Mouse (Mus musculus): ENCODE measurements at regions not wholly inside any gene's neighbourhood (a gene's known extent, or its start where the extent isn't known, plus 50 kb on each side); places are given as distances from the start of the nearest gene placed in this dataset.
"Not testable (repeated sequence)": the region's sequence is repeated elsewhere in the genome, so short reads cannot be mapped to it uniquely, and the experiment has no call there.

DNA sequence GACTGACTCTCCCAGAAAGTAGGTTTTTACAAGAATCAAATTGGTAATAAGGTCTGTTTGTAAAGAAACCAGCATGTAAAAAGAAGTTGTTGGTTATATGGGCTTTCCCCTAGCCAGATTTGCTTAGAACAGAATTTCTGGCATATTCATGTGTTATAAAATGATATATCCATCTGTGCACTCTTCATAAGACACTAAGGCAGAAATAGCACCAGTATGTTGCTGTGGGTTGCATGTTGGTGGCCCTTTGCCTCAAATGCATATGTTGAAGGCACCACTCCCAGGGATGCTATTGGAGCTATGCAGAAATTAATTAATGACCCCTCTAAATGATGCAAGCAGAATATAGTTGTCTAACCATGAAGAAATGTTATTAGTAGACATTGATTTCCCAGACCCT is 238.2 kb upstream of the Arhgap42 start:
- Histone ChIP-seq H3K27me3 (replicated peaks) (peaks cover 28% of the 10 kb centered on the region), H3K9me3 (replicated peaks) (no peaks in the 10 kb centered on the region), H3K27ac (ENCODE audit: poor library complexity, severe bottlenecking) (no peak overlapping the region), H3K9ac (no peak overlapping the region), H3K4me1 (replicated peaks) (0 out of 2 replicates have a peak, but pooled peaks cover 5% of the 10 kb centered on the region), H3K4me2 (no peak overlapping the region), H3K4me3 (no peak overlapping the region), H3K36me3 (no peaks in the 10 kb centered on the region)
- ATAC-seq (ENCODE audit: insufficient number of reproducible peaks, low FRiP score), result no peak

- ATAC-seq (ENCODE audit: insufficient number of reproducible peaks, low FRiP score), result peak; percentile 55; the same call in 1 of the 2 replicates
- no peaks in the 10 kb centered on the region for H3K9me3 ChIP-seq (replicated peaks)
- H3K4me1 ChIP-seq (replicated peaks), result 0 out of 2 replicates have a peak, but pooled peaks cover 5% of the 10 kb centered on the region
- H3K27me3 ChIP-seq (replicated peaks), result peaks cover 19% of the 10 kb centered on the region
- 38% methylated on average over 8 of the region's 8 CpGs for WGBS
- H3K4me3 ChIP-seq, result no peak overlapping the region
- H3K36me3 ChIP-seq, result no peaks in the 10 kb centered on the region
- no peak overlapping the region for H3K9ac ChIP-seq
- H3K4me2 ChIP-seq, result no peak overlapping the region
- no peak overlapping the region for H3K27ac ChIP-seq (ENCODE audit: poor library complexity, severe bottlenecking)
Measured at GRCm38 (mm10) chr9:9475009-9475744, 236.3 kb upstream of the Arhgap42 start.

DNA sequence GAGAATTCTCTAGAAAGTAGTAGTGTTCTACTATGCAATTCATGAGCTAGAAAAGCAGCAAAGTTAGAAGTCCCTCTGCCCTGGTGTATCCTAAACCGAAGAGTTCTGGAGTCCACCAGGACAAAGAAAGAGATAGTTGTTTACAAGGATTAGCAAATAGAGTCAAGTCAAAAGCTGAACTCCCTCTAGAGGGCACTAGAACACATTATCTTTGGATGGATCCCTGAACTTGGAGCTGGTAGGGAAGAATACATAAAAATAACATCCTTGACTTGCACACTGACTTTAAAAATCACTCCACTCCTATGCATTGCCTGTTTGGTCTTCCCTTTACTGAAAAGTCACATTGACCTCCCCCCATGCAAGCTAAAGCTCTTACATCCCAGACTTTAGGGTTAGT is 205.3 kb upstream of the Arhgap42 start:
- Histone ChIP-seq H3K36me3 (no peaks in the 10 kb centered on the region), H3K27me3 (replicated peaks) (no peaks in the 10 kb centered on the region), H3K4me3 (no peak overlapping the region), H3K27ac (ENCODE audit: poor library complexity, severe bottlenecking) (no peak overlapping the region), H3K9me3 (replicated peaks) (peaks cover 5% of the 10 kb centered on the region), H3K4me2 (no peak overlapping the region), H3K9ac (no peak overlapping the region), H3K4me1 (replicated peaks) (no peaks in the 10 kb centered on the region)
- 87% methylated on average over 1 of the region's 1 CpGs for WGBS
- ATAC-seq (ENCODE audit: insufficient number of reproducible peaks, low FRiP score), result no peak

DNA sequence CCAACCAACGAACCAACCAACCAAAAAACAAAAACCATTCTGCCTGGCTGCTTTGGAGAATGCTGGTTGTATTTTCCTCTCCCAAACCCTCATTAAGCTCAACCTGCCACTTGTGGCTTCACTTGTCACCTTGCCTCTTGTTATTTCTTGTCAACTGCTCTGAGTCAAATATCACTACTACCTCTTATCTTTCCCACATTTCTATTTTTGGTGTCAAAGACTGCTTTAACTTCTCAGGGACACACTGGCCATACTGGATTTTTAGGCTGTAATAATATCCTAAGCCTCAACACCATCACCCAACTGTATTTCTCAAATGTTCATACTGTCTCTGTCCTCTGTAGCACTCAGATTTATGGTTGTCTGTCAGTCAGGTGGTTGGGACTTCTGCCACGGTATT is 181.4 kb upstream of the Arhgap42 start:
- H3K9ac ChIP-seq, result no peak overlapping the region
- no peaks in the 10 kb centered on the region for H3K27me3 ChIP-seq (replicated peaks)
- no peak overlapping the region for H3K4me3 ChIP-seq
- no peaks in the 10 kb centered on the region for H3K4me1 ChIP-seq (replicated peaks)
- WGBS, result 49% methylated on average over 2 of the region's 2 CpGs
- H3K27ac ChIP-seq (ENCODE audit: poor library complexity, severe bottlenecking), result peak overlapping the region; percentile 54; the same call in 1 of the 2 replicates
- H3K9me3 ChIP-seq (replicated peaks), result 0 out of 2 replicates have a peak, but pooled peaks cover 5% of the 10 kb centered on the region
- peak; percentile 29; the same call in 1 of the 2 replicates for ATAC-seq (ENCODE audit: insufficient number of reproducible peaks, low FRiP score)
- H3K4me2 ChIP-seq, result no peak overlapping the region
- H3K36me3 ChIP-seq, result no peaks in the 10 kb centered on the region

GRCm38 (mm10) chr9:9412460-9413181 is 173.7 kb upstream of the Arhgap42 start:
- 42% methylated on average over 3 of the region's 3 CpGs for WGBS
- H3K4me3 ChIP-seq, result no peak overlapping the region
- H3K27ac ChIP-seq (ENCODE audit: poor library complexity, severe bottlenecking), result no peak overlapping the region; the same call in 1 of the 2 replicates
- no peak overlapping the region for H3K4me2 ChIP-seq
- no peaks in the 10 kb centered on the region for H3K27me3 ChIP-seq (replicated peaks)
- ATAC-seq (ENCODE audit: insufficient number of reproducible peaks, low FRiP score), result peak; percentile 67; the same call in 1 of the 2 replicates
- H3K4me1 ChIP-seq (replicated peaks), result peaks cover 5% of the 10 kb centered on the region; the same call in 1 of the 2 replicates
- no peak overlapping the region for H3K9ac ChIP-seq
- H3K36me3 ChIP-seq, result no peaks in the 10 kb centered on the region
- no peaks in the 10 kb centered on the region for H3K9me3 ChIP-seq (replicated peaks)

DNA sequence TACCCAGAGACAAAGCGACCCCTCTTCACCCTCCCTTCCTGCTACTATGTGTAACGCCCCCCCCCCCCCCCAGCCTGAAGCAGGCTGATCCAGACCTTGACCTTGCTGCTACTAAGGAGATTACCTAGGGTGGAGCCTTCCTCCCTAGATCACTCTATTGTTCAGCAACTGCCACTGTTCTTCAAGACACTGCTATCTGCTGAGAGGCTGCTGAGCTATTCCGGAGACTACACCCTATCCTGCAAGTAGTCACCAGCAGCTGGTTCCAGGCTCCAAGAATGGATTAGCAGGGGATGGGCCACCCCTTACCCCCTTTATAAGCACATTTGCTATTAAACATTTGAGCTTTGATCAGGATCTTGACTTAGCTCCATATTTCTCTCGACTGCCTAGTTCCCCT is 155.3 kb upstream of the Arhgap42 start:
- not testable (repeated sequence) for H3K27me3 ChIP-seq (replicated peaks); H3K9ac ChIP-seq; H3K9me3 ChIP-seq (replicated peaks); H3K4me1 ChIP-seq (replicated peaks); H3K36me3 ChIP-seq; H3K4me3 ChIP-seq; ATAC-seq (ENCODE audit: insufficient number of reproducible peaks, low FRiP score); H3K27ac ChIP-seq (ENCODE audit: poor library complexity, severe bottlenecking); H3K4me2 ChIP-seq
- 66% methylated on average over 4 of the region's 4 CpGs for WGBS

DNA sequence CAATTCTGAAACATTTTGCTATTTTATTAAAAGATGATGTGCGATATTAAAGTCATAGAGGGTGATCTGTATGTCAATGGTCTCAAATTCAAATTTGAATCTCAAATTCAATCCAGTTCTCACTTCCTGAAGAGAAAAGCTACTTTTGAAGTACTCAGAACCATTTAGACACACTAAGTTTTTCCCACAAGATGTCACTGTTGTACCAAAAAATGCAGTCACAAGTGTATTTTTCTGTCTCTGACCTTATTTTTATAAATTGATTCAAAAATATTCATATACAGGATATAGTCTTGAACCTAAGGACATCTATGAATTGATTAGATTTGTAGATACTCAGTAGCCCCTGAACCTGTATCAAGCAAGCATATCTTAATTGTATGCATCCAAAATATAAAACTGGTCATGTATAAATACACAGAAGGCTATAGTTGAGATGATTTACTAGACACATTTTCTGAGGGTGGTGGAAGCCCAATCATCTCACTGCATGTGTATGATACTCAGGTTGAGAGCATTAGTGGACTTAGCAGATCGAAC is 137.8 kb upstream of the Arhgap42 start:
- WGBS, result 65% methylated on average over 2 of the region's 2 CpGs
- no peak overlapping the region for H3K27ac ChIP-seq (ENCODE audit: poor library complexity, severe bottlenecking)
- peaks cover 4% of the 10 kb centered on the region; the same call in 1 of the 2 replicates for H3K27me3 ChIP-seq (replicated peaks)
- H3K36me3 ChIP-seq, result no peaks in the 10 kb centered on the region
- no peak overlapping the region for H3K4me3 ChIP-seq
- no peaks in the 10 kb centered on the region for H3K9me3 ChIP-seq (replicated peaks)
- no peaks in the 10 kb centered on the region for H3K4me1 ChIP-seq (replicated peaks)
- no peak overlapping the region for H3K4me2 ChIP-seq
- no peak overlapping the region for H3K9ac ChIP-seq
- no peak for ATAC-seq (ENCODE audit: insufficient number of reproducible peaks, low FRiP score)

- Histone ChIP-seq H3K27me3 (replicated peaks) (peaks cover 4% of the 10 kb centered on the region; the same call in 1 of the 2 replicates), H3K4me1 (replicated peaks) (no peaks in the 10 kb centered on the region), H3K4me3 (no peak overlapping the region), H3K4me2 (no peak overlapping the region), H3K9ac (no peak overlapping the region), H3K36me3 (no peaks in the 10 kb centered on the region), H3K27ac (ENCODE audit: poor library complexity, severe bottlenecking) (no peak overlapping the region), H3K9me3 (replicated peaks) (no peaks in the 10 kb centered on the region)
- ATAC-seq (ENCODE audit: insufficient number of reproducible peaks, low FRiP score), result no peak
- 12% methylated on average over 3 of the region's 3 CpGs for WGBS
Measured at GRCm38 (mm10) chr9:9375304-9375904, 136.5 kb upstream of the Arhgap42 start.

DNA sequence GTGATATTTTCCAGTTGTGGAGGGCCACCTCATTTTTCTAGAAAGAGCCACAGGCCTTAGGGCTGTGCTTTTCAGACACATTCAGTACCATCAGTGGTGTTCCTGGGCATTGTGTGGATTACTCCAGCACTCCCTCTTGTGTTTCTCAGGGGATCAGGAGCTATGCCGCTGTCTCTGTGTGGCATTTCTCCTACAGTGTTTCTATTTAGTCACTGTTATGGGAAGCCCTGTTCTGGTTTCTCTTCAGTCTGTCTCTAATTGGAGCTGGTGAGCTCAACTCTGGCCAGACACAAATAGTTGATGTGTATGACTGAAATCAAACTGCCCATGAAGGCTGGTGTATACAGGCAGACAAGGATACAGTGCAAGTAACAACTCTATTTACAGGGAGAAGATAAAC is 133.7 kb upstream of the Arhgap42 start:
- Histone ChIP-seq H3K9ac (no peak overlapping the region), H3K27ac (ENCODE audit: poor library complexity, severe bottlenecking) (no peak overlapping the region), H3K27me3 (replicated peaks) (peaks cover 4% of the 10 kb centered on the region; the same call in 1 of the 2 replicates), H3K4me3 (no peak overlapping the region), H3K36me3 (no peaks in the 10 kb centered on the region), H3K4me1 (replicated peaks) (no peaks in the 10 kb centered on the region), H3K4me2 (no peak overlapping the region), H3K9me3 (replicated peaks) (no peaks in the 10 kb centered on the region)
- WGBS, result 42% methylated on average over 1 of the region's 1 CpGs
- ATAC-seq (ENCODE audit: insufficient number of reproducible peaks, low FRiP score), result no peak

GRCm38 (mm10) chr9:9368731-9369130 is 129.8 kb upstream of the Arhgap42 start:
- 75% methylated on average over 1 of the region's 1 CpGs for WGBS
- H3K36me3 ChIP-seq, result no peaks in the 10 kb centered on the region
- no peak overlapping the region for H3K9ac ChIP-seq
- no peak overlapping the region for H3K27ac ChIP-seq (ENCODE audit: poor library complexity, severe bottlenecking)
- H3K4me3 ChIP-seq, result no peak overlapping the region
- H3K27me3 ChIP-seq (replicated peaks), result no peaks in the 10 kb centered on the region
- no peaks in the 10 kb centered on the region for H3K4me1 ChIP-seq (replicated peaks)
- H3K4me2 ChIP-seq, result no peak overlapping the region
- ATAC-seq (ENCODE audit: insufficient number of reproducible peaks, low FRiP score), result no peak
- H3K9me3 ChIP-seq (replicated peaks), result no peaks in the 10 kb centered on the region

All from heart, embryonic 12.5 days (tissue).